Mouse (Mus musculus): Measurements from ENCODE around the gene Hipk4. TPM values are rescaled to one million over a fixed set of nuclear protein-coding genes. Genes with fewer than 3 reads are reported as not detected.

Gene Hipk4
- polyA plus RNA-seq, 1 experiment from 2014 or later: 0.56 TPM

DNA sequence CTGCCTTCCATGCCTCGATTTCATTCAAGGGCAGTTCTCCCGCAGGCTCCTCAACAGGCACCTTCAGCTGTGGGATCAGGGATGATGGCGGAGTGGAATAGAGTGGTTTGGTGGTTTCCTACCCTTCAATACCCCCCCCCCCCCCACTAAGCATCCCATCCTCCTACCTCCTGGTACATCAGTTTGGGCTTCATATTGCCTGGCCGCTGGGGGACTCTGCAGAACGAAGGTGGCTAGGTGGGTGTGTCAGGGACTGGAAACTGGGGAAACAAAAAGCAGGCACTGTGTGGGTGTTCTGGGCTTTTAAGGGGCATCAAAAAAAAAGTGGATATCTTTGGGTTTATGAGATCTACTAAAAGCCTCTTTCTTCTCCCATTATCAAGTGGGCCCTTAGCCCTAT lies 18.9 kb downstream of the Hipk4 start:
- peak overlapping the region; percentile 71 for H3K9ac ChIP-seq
- H3K36me3 ChIP-seq (ENCODE audit: poor library complexity, severe bottlenecking): peaks cover 35% of the 10 kb centered on the region
- 65% methylated on average over 5 of the region's 5 CpGs for WGBS
- H3K9me3 ChIP-seq (replicated peaks): no peaks in the 10 kb centered on the region
- H3K4me3 ChIP-seq: peak overlapping the region; percentile 48
- H3K4me2 ChIP-seq: peak overlapping the region; percentile 77
- peaks cover 16% of the 10 kb centered on the region for H3K4me1 ChIP-seq
- H3K27me3 ChIP-seq: no peaks in the 10 kb centered on the region
- ATAC-seq: no peak
- H3K27ac ChIP-seq: peak overlapping the region; percentile 25; the same call in 1 of the 2 replicates

DNA sequence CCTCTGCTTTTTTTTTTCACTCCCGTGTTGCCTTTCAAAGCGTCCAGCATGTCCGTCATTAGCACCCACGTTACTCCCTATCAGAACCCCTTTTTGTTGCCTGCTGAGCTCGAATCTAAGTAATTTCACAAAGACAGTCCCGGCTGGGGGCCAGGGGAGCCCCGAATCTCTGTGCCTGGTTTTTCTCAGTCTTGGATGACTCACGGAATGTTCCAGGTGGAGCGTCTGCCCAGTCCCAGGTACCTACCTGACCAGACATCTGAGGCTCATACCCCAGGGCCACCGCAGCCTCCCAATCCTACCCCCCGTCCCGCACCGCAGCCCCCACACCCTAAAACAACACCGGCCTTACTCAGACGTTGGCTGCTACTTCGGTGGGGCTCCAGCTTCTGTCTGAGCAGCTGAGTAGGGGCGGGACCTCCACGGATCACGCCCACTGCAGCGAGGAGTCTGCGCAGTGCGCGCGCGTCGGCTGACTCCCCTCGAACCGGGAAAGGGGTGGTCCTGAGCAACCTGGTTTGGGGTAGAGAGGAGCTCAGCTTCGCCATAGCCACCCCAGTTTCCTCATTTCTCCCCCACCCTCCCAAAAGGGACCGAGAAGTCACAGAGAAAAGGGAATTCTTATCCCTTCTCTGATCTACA lies 19.4 kb downstream of the Hipk4 start:
- Histone ChIP-seq H3K36me3 (ENCODE audit: poor library complexity, severe bottlenecking) (peaks cover 29% of the 10 kb centered on the region), H3K4me1 (peaks cover 16% of the 10 kb centered on the region), H3K27ac (no peak overlapping the region), H3K27me3 (no peaks in the 10 kb centered on the region), H3K9ac (peak overlapping the region; percentile 71), H3K9me3 (replicated peaks) (no peaks in the 10 kb centered on the region), H3K4me3 (peak overlapping the region; percentile 48), H3K4me2 (peak overlapping the region; percentile 77)
- 3% methylated on average over 30 of the region's 30 CpGs for WGBS
- peak; percentile 96 for ATAC-seq

DNA sequence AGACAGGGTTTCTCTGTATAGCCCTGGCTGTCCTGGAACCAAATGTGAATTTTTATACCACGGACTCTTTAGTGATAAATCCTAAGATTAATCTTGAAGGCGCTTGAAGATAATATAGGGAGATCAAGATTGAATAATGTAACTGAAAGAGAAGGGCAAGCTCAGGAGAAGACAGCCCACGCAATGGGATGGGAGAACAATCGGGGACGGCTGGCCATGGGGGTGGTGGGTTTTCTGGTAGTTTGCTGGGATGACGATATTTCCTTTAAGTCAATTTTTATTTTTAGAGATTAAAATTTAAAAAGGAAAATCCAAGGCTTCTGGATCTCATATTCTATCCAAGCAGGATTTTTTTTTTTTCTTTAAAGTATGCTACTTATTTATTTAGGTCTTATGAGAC lies 20.0 kb downstream of the Hipk4 start:
- 58% methylated on average over 6 of the region's 6 CpGs for WGBS
- Histone ChIP-seq H3K27ac (no peak overlapping the region), H3K9ac (peak overlapping the region; percentile 71), H3K27me3 (no peaks in the 10 kb centered on the region), H3K9me3 (replicated peaks) (no peaks in the 10 kb centered on the region), H3K4me3 (peak overlapping the region; percentile 48), H3K36me3 (ENCODE audit: poor library complexity, severe bottlenecking) (peaks cover 24% of the 10 kb centered on the region), H3K4me2 (peak overlapping the region; percentile 77), H3K4me1 (peaks cover 16% of the 10 kb centered on the region)
- ATAC-seq: peak; percentile 9; the same call in 1 of the 2 replicates

DNA sequence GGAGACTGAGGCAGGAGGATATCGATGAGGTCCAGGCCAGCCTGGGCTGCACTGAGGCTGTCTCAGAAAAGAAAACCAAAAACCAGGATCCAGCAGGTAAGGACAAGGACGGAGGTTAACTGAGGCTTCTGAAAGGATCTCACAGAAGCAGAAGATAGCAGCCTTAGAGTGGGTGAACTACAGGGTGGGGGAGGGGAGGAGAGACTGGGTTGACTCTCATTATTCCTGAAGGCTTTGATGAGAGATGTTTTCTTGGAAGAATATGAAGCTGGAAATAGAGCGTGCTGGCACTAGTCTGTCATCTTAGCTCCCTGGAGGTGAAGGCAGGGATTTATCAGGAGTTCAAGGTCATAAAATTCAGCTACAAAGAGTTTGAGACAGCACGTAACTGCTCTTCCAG lies 20.8 kb downstream of the Hipk4 start:
- no peak overlapping the region for H3K27ac ChIP-seq
- no peak for ATAC-seq
- H3K4me3 ChIP-seq: no peak overlapping the region
- H3K9ac ChIP-seq: no peak overlapping the region
- H3K9me3 ChIP-seq (replicated peaks): no peaks in the 10 kb centered on the region
- no peak overlapping the region for H3K4me2 ChIP-seq
- H3K4me1 ChIP-seq: peaks cover 16% of the 10 kb centered on the region
- no peaks in the 10 kb centered on the region for H3K27me3 ChIP-seq
- WGBS: 93% methylated on average over 4 of the region's 4 CpGs
- H3K36me3 ChIP-seq (ENCODE audit: poor library complexity, severe bottlenecking): peaks cover 19% of the 10 kb centered on the region

DNA sequence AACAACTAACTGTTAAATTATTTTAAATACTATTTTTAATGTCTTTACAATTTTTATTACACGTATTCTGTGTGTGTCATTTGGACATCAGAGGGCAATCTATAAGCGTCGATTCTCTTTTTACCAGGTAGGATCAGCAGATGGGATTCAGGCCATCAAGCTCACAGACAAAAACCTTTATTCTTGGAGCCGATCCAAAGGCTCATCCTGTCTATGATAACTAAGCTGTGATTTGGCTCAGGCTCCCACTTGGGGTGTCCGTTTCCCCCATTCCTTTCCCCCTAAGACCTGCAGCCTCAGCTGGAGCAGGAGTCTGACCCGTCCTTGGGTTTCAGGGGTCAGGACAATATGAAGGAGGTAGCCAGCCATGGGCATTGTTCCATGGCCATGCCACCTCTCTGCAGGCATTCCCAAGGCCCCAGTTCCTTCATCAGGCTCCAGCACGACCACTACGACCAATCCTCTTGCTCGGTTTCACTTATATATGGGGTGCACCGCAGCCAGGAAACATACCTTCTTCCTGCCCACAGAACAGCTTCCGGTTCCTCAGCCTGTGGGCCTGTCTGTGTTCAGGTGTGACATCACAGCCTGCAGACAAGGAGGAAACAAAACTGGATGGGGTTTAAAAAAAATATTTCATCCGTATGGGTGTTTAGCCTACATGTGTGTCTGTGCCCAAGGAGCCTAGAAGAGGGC lies 21.8 kb downstream of the Hipk4 start:
- peaks cover 16% of the 10 kb centered on the region for H3K4me1 ChIP-seq
- H3K9ac ChIP-seq: no peak overlapping the region
- H3K4me2 ChIP-seq: no peak overlapping the region
- WGBS: 89% methylated on average over 12 of the region's 12 CpGs
- no peak overlapping the region for H3K4me3 ChIP-seq
- no peak for ATAC-seq
- no peaks in the 10 kb centered on the region for H3K27me3 ChIP-seq
- no peaks in the 10 kb centered on the region for H3K9me3 ChIP-seq (replicated peaks)
- no peak overlapping the region for H3K27ac ChIP-seq
- 0 out of 2 replicates have a peak, but pooled peaks cover 9% of the 10 kb centered on the region for H3K36me3 ChIP-seq (ENCODE audit: poor library complexity, severe bottlenecking)

DNA sequence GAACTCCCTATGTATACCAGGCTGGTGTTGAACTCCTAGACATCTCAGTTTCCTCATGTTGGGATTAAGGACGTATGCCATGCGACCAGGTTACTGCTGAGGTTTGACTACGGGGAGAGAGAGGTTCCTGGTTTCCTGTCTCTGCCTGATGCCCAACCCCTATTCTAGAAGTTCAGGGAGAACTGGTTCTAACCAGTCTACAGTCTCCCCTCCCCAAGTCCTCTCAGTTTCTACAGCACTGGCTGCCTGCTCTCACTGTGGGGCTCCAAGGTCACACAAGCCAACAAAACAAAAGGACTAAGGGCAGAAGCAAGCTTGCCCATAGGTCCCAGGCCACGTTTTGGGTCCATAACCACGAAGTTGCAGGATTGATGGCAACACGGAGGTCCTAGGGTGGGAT lies 26.5 kb downstream of the Hipk4 start:
- Histone ChIP-seq H3K36me3 (ENCODE audit: poor library complexity, severe bottlenecking) (no peaks in the 10 kb centered on the region), H3K9me3 (replicated peaks) (no peaks in the 10 kb centered on the region), H3K4me3 (no peak overlapping the region), H3K27ac (no peak overlapping the region), H3K9ac (no peak overlapping the region), H3K4me1 (peaks cover 21% of the 10 kb centered on the region), H3K27me3 (no peaks in the 10 kb centered on the region), H3K4me2 (no peak overlapping the region)
- 84% methylated on average over 6 of the region's 6 CpGs for WGBS
- ATAC-seq: no peak

DNA sequence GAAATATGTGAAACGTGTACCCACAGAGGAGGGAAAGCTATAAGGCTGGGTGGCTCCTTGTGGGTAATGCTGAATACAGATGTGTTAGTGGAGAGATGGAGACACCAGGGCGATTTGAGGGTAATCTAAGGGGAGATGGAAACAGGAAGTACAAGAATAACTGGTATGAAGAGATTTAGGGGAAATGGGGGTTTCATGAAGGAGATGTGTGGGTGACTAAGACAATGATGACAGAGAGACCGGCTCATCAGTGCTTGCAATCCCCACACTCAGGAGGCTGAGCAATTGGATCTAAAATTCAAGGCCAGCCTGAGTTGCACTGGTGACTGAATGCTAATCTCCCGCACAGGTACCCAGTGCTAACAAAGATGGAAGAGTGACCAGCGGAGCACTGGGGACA lies 29.0 kb downstream of the Hipk4 start:
- Histone ChIP-seq H3K4me3 (peak overlapping the region; percentile 81), H3K9me3 (replicated peaks) (no peaks in the 10 kb centered on the region), H3K4me2 (peak overlapping the region; percentile 86), H3K36me3 (ENCODE audit: poor library complexity, severe bottlenecking) (peaks cover 14% of the 10 kb centered on the region), H3K27me3 (no peaks in the 10 kb centered on the region), H3K27ac (no peak overlapping the region), H3K9ac (peak overlapping the region; percentile 80; the same call in 1 of the 2 replicates), H3K4me1 (peaks cover 25% of the 10 kb centered on the region)
- ATAC-seq: no peak
- WGBS: 58% methylated on average over 5 of the region's 5 CpGs

DNA sequence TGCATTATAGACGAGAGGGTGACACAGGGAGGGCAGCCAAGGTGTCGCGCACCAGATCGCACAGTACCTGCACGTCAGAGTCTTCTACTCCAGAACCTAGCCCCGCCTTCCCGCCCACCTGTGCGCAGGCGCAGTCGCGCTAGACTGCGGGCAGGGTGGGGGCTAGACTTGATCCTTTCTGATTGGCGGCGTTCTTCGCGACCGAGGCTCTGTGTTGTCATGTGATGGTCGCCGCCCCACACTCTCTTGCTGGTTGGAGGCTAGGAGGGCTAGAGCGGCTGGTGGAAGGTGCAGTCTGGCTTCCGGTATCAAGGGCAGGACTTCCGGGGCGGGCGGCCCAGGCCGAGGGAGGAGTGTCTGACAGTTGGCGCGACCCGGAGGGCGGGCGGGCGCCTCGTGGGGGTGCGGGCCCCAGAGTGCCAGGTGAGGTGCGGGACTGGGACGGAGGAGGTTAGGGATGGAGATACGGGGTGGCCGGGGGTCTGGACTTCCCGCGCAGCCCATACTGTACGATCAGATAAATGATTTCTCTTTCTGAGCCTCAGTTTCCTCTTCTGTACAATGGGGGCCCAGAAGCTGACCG lies 30.0 kb downstream of the Hipk4 start, which contains the start of the genes Pld3 and 2310022A10Rik:
Pld3 (minus strand) TSS at position 288 of the 583 bp plus-strand sequence.
2310022A10Rik (plus strand) TSS at position 303 of the 583 bp plus-strand sequence.
- H3K4me1 ChIP-seq: peaks cover 25% of the 10 kb centered on the region
- H3K36me3 ChIP-seq (ENCODE audit: poor library complexity, severe bottlenecking): peaks cover 14% of the 10 kb centered on the region
- no peak within 1 kb of the TSS for H3K27ac ChIP-seq
- no peaks in the 10 kb centered on the region for H3K27me3 ChIP-seq
- peak; percentile 100 for ATAC-seq
- under 1% methylated on average over 41 of the region's 41 CpGs for WGBS
- peak within 1 kb of the TSS; percentile 81 for H3K4me3 ChIP-seq
- H3K9me3 ChIP-seq (replicated peaks): no peaks in the 10 kb centered on the region
- peak within 1 kb of the TSS; percentile 86 for H3K4me2 ChIP-seq
- H3K9ac ChIP-seq: peak within 1 kb of the TSS; percentile 80

DNA sequence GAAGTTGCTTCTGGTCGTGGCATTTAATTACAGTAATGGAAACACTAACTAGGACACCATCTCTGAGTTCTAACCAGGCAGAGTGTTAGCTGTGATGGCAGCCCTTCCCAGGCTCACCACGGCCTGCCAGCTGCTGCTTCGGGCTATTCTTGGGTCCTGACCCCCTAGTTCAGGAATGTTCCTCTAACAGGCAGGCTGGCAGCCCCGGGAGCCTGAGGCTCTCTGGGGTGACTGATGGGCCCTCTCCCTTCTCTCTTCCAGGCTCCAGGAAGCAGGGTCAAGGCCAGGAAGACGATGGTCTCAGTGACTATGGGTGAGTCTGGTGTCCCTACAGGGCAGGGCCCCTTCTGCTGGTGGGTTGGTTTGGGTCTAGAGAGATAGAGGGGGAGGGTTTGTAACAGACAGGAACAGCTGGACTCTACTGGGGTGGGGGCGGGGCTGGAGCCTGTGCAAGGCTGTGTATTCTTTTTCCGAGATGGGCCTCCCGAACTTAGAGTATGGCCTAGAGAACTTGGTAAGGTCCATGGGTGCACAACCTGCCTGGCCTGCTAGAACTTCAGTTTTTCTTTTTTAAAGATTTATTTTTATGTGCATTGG lies 37.3 kb downstream of the Hipk4 start:
- Histone ChIP-seq H3K36me3 (ENCODE audit: poor library complexity, severe bottlenecking) (peaks cover 72% of the 10 kb centered on the region), H3K27ac (no peak overlapping the region)

DNA sequence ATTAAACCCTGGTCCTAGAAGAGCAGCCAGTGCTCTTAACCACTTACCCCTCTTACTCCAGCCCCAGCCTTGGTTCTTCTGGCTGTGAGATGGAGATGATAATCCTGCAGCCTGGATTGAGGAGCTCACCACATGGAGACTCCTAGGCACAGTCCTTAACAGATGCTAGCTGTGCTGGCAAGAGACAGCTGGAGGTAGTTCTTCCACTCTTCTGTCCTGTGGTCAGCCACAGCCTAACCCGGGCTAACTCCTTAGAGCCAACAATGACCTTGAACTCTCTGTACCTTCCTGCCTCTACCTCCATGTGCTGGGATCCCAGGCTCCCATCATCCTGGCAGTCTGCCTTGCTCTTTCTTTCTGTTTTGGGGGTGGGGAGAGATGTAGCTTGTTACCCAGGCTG lies 37.9 kb downstream of the Hipk4 start:
- H3K9me3 ChIP-seq (replicated peaks): no peaks in the 10 kb centered on the region
- 100% methylated on average over 1 of the region's 1 CpGs for WGBS
- H3K4me3 ChIP-seq: no peak overlapping the region
- H3K4me1 ChIP-seq: no peaks in the 10 kb centered on the region
- H3K27me3 ChIP-seq: no peaks in the 10 kb centered on the region
- peaks cover 73% of the 10 kb centered on the region for H3K36me3 ChIP-seq (ENCODE audit: poor library complexity, severe bottlenecking)
- H3K4me2 ChIP-seq: no peak overlapping the region
- ATAC-seq: no peak
- no peak overlapping the region for H3K9ac ChIP-seq
- H3K27ac ChIP-seq: no peak overlapping the region

More for the DNA sequence above, 37.3 kb downstream of the Hipk4 start:
- H3K4me3 ChIP-seq: no peak overlapping the region
- 81% methylated on average over 8 of the region's 8 CpGs for WGBS
- H3K9me3 ChIP-seq (replicated peaks): no peaks in the 10 kb centered on the region
- ATAC-seq: no peak
- no peak overlapping the region for H3K4me2 ChIP-seq
- H3K4me1 ChIP-seq: no peaks in the 10 kb centered on the region
- H3K9ac ChIP-seq: no peak overlapping the region
- no peaks in the 10 kb centered on the region for H3K27me3 ChIP-seq

DNA sequence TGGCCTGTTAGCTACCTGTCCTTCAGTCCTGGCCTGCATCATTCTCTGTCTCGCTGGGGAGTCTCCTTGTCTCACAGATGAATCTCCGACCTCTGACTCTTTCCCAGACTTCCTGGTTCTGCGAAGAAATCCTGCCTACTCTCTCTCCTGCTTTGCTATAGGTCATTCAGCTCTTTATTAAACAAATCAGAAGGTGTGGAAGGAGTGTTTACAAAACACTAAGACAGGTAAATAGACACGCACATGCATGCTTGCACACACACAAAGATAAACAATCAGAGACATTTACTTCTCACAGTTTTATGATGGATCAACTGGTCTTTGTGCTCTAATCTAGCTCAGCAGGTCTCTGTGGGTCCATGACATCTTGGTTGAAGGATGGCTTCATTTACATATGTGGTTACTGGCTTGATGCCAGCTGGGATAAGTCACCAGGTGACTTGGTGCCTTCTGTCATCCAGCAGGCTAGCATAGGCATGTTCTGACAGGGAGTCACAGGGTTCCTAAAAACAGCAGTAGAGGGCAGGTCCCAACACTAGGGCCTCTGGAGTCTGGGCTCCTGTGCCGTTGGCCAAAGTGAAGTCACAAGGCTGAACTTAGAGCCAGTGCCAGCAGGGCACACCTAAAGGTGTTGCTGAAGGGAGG lies 46.6 kb downstream of the Hipk4 start:
- 95% methylated on average over 5 of the region's 5 CpGs for WGBS
- no peak overlapping the region for H3K4me3 ChIP-seq
- no peak overlapping the region for H3K4me2 ChIP-seq
- H3K9ac ChIP-seq: no peak overlapping the region
- H3K9me3 ChIP-seq (replicated peaks): no peaks in the 10 kb centered on the region
- peaks cover 85% of the 10 kb centered on the region for H3K36me3 ChIP-seq (ENCODE audit: poor library complexity, severe bottlenecking)
- no peak overlapping the region for H3K27ac ChIP-seq
- ATAC-seq: no peak
- H3K4me1 ChIP-seq: no peaks in the 10 kb centered on the region
- no peaks in the 10 kb centered on the region for H3K27me3 ChIP-seq

All from forebrain, embryonic 13.5 days (tissue).